Mouse (Mus musculus): ENCODE measurements around the gene Alg11.

DNA sequence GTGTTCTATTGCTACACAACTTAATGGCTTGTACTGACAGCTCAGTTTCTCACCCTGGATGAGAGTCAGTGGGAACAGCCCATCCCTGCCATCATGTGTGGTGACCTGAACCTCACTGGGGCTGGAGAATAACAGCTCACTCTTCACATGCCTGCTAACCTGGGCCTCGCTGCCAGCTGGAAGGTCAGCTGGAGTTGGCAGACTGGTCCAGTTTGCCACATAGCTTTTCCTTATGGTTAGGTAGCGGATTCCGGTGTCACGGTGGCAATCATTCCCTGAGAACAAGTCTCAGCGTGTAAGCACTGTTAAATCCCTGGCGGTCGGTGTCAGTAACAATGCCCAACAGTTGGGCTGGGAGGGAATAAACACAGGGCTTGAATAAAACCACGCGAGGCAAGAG, 24.4 kb upstream of the Alg11 start:
- TF ChIP-seq CTCF (IDR thresholded peaks at IDR 0.05; ENCODE audit: low read depth) (no peak), EP300 (IDR thresholded peaks at IDR 0.05; ENCODE audit: low read depth) (no peak)

Measured in liver, embryonic 14.5 days (tissue).